Mouse (Mus musculus): Measurements from ENCODE around the gene Elmo3. TPM values are rescaled to one million over a fixed set of nuclear protein-coding genes. Genes with fewer than 3 reads are reported as not detected.

The Elmo3 gene
- polyA plus RNA-seq, 1 experiment from 2014 or later, result 3.4 TPM

- Histone ChIP-seq H3K36me3 (peaks cover 73% of the 10 kb centered on the region), H3K9ac (no peak overlapping the region), H3K4me3 (no peak overlapping the region), H3K27me3 (no peaks in the 10 kb centered on the region), H3K4me2 (replicated peaks) (no peak overlapping the region), H3K4me1 (peaks cover 25% of the 10 kb centered on the region), H3K9me3 (no peaks in the 10 kb centered on the region), H3K27ac (peak overlapping the region; percentile 51; the same call in 1 of the 2 replicates)
- WGBS, result 69% methylated on average over 9 of the region's 9 CpGs
- no peak for ATAC-seq (ENCODE audit: insufficient number of reproducible peaks, insufficient read depth, low FRiP score, low TSS enrichment)
These were observed 833 bp upstream of the Elmo3 start for GRCm38 (mm10) chr8:105304325-105305210.

GRCm38 (mm10) chr8:105306146-105306691 is 818 bp downstream of the Elmo3 start:
- Histone ChIP-seq H3K4me1 (peaks cover 25% of the 10 kb centered on the region), H3K4me3 (peak overlapping the region; percentile 32), H3K27me3 (no peaks in the 10 kb centered on the region), H3K9ac (peak overlapping the region; percentile 49), H3K4me2 (replicated peaks) (peak overlapping the region; percentile 74), H3K27ac (peak overlapping the region; percentile 73), H3K36me3 (peaks cover 59% of the 10 kb centered on the region), H3K9me3 (no peaks in the 10 kb centered on the region)
- peak; percentile 39 for ATAC-seq (ENCODE audit: insufficient number of reproducible peaks, insufficient read depth, low FRiP score, low TSS enrichment)
- 36% methylated on average over 5 of the region's 5 CpGs for WGBS

GRCm38 (mm10) chr8:105307670-105308069 is 2.3 kb downstream of the Elmo3 start:
- H3K4me3 ChIP-seq, result no peak overlapping the region
- peaks cover 56% of the 10 kb centered on the region for H3K36me3 ChIP-seq
- ATAC-seq (ENCODE audit: insufficient number of reproducible peaks, insufficient read depth, low FRiP score, low TSS enrichment), result no peak
- H3K9me3 ChIP-seq, result no peaks in the 10 kb centered on the region
- no peak overlapping the region for H3K9ac ChIP-seq
- no peak overlapping the region for H3K27ac ChIP-seq
- H3K27me3 ChIP-seq, result no peaks in the 10 kb centered on the region
- WGBS, result 94% methylated on average over 13 of the region's 13 CpGs
- H3K4me1 ChIP-seq, result peaks cover 25% of the 10 kb centered on the region
- no peak overlapping the region for H3K4me2 ChIP-seq (replicated peaks)

- H3K9me3 ChIP-seq, result no peaks in the 10 kb centered on the region
- H3K27me3 ChIP-seq, result no peaks in the 10 kb centered on the region
- no peak overlapping the region for H3K27ac ChIP-seq
- peaks cover 25% of the 10 kb centered on the region for H3K4me1 ChIP-seq
- ATAC-seq (ENCODE audit: insufficient number of reproducible peaks, insufficient read depth, low FRiP score, low TSS enrichment), result no peak
- no peak overlapping the region for H3K9ac ChIP-seq
- H3K4me3 ChIP-seq, result no peak overlapping the region
- no peak overlapping the region for H3K4me2 ChIP-seq (replicated peaks)
- 95% methylated on average over 10 of the region's 10 CpGs for WGBS
- peaks cover 57% of the 10 kb centered on the region for H3K36me3 ChIP-seq
These were observed 3.0 kb downstream of the Elmo3 start for GRCm38 (mm10) chr8:105308428-105308827.

GRCm38 (mm10) chr8:105309142-105309847 is 3.9 kb downstream of the Elmo3 start:
- WGBS, result 83% methylated on average over 15 of the region's 15 CpGs
- peaks cover 57% of the 10 kb centered on the region for H3K36me3 ChIP-seq
- H3K9ac ChIP-seq, result no peak overlapping the region
- H3K4me2 ChIP-seq (replicated peaks), result no peak overlapping the region
- no peak overlapping the region for H3K4me3 ChIP-seq
- no peaks in the 10 kb centered on the region for H3K27me3 ChIP-seq
- H3K9me3 ChIP-seq, result no peaks in the 10 kb centered on the region
- H3K27ac ChIP-seq, result no peak overlapping the region
- no peak for ATAC-seq (ENCODE audit: insufficient number of reproducible peaks, insufficient read depth, low FRiP score, low TSS enrichment)
- peaks cover 24% of the 10 kb centered on the region for H3K4me1 ChIP-seq

- Histone ChIP-seq H3K4me3 (no peak overlapping the region), H3K36me3 (peaks cover 62% of the 10 kb centered on the region), H3K27me3 (no peaks in the 10 kb centered on the region), H3K4me1 (peaks cover 16% of the 10 kb centered on the region), H3K9ac (no peak overlapping the region), H3K27ac (no peak overlapping the region), H3K9me3 (no peaks in the 10 kb centered on the region), H3K4me2 (replicated peaks) (no peak overlapping the region)
- WGBS, result 87% methylated on average over 8 of the region's 8 CpGs
- ATAC-seq (ENCODE audit: insufficient number of reproducible peaks, insufficient read depth, low FRiP score, low TSS enrichment), result no peak
These were observed 4.7 kb downstream of the Elmo3 start for GRCm38 (mm10) chr8:105310118-105310517.

- H3K9me3 ChIP-seq, result no peaks in the 10 kb centered on the region
- no peak overlapping the region for H3K4me3 ChIP-seq
- H3K27me3 ChIP-seq, result no peaks in the 10 kb centered on the region
- H3K27ac ChIP-seq, result no peak overlapping the region
- ATAC-seq (ENCODE audit: insufficient number of reproducible peaks, insufficient read depth, low FRiP score, low TSS enrichment), result no peak
- no peak overlapping the region for H3K4me2 ChIP-seq (replicated peaks)
- H3K36me3 ChIP-seq, result peaks cover 72% of the 10 kb centered on the region
- 85% methylated on average over 1 of the region's 1 CpGs for WGBS
- peaks cover under 1% of the 10 kb centered on the region; the same call in 1 of the 2 replicates for H3K4me1 ChIP-seq
- H3K9ac ChIP-seq, result no peak overlapping the region
These were observed 6.3 kb downstream of the Elmo3 start for GRCm38 (mm10) chr8:105311718-105312117.

- no peak for ATAC-seq (ENCODE audit: insufficient number of reproducible peaks, insufficient read depth, low FRiP score, low TSS enrichment)
- Histone ChIP-seq H3K36me3 (peaks cover 64% of the 10 kb centered on the region), H3K4me2 (replicated peaks) (no peak overlapping the region), H3K4me1 (no peaks in the 10 kb centered on the region), H3K9ac (no peak overlapping the region), H3K9me3 (no peaks in the 10 kb centered on the region), H3K27ac (no peak overlapping the region), H3K27me3 (no peaks in the 10 kb centered on the region), H3K4me3 (no peak overlapping the region)
- WGBS, result 88% methylated on average over 8 of the region's 8 CpGs
These were observed 7.6 kb downstream of the Elmo3 start for GRCm38 (mm10) chr8:105312891-105313481.

- Histone ChIP-seq H3K9ac (no peak overlapping the region), H3K27ac (no peak overlapping the region), H3K27me3 (no peaks in the 10 kb centered on the region), H3K4me3 (no peak overlapping the region), H3K36me3 (peaks cover 59% of the 10 kb centered on the region), H3K4me1 (no peaks in the 10 kb centered on the region), H3K4me2 (replicated peaks) (no peak overlapping the region), H3K9me3 (no peaks in the 10 kb centered on the region)
- 79% methylated on average over 9 of the region's 9 CpGs for WGBS
- ATAC-seq (ENCODE audit: insufficient number of reproducible peaks, insufficient read depth, low FRiP score, low TSS enrichment), result no peak
These were observed 8.4 kb downstream of the Elmo3 start for GRCm38 (mm10) chr8:105313622-105314402.

- H3K9ac ChIP-seq, result no peak overlapping the region
- peaks cover 69% of the 10 kb centered on the region for H3K36me3 ChIP-seq
- ATAC-seq (ENCODE audit: insufficient number of reproducible peaks, insufficient read depth, low FRiP score, low TSS enrichment), result no peak
- H3K27me3 ChIP-seq, result no peaks in the 10 kb centered on the region
- 90% methylated on average over 18 of the region's 18 CpGs for WGBS
- H3K4me3 ChIP-seq, result no peak overlapping the region
- no peak overlapping the region for H3K27ac ChIP-seq
- H3K4me2 ChIP-seq (replicated peaks), result no peak overlapping the region
- no peaks in the 10 kb centered on the region for H3K9me3 ChIP-seq
- H3K4me1 ChIP-seq, result no peaks in the 10 kb centered on the region
These were observed 9.8 kb downstream of the Elmo3 start for GRCm38 (mm10) chr8:105315073-105315769.

Data from embryonic facial prominence, embryonic 12.5 days (tissue).